Mouse (Mus musculus) cerebellum, adult 9-10 months (tissue): ENCODE measurements around the gene Nptxr.
A peak's percentile ranks its signal among the peaks of the same experiment; 100 is the strongest.

Experiments
- DNase-seq: peaks from one replicate; pipeline ENCODE4 v3.0.0; 2022

Gene Nptxr

DNA sequence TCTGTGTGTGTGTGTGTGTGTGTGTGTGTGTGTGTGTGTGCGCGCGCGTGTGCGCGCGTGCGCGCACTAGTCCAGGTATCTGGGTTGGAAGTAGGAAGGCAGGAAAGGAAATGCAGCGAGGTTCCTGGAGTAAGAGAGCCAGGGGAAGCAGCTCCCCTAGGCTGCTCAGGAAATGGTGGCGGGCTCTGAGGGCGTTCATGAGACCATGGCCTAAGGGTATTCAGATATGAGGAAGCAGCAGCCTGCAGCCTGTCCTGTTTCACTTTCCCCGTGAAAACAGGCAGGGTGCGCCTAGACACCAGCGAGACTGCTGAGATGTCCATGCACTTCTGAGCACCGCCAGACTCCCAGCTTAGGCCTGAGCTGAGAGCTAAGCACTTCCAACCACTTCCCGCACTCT is 52.8 kb downstream of the Nptxr start:
- DNase-seq, result no peak

- DNase-seq, result no peak
Observed at GRCm38 (mm10) chr15:79750266-79750665, 54.3 kb downstream of the Nptxr start.

DNA sequence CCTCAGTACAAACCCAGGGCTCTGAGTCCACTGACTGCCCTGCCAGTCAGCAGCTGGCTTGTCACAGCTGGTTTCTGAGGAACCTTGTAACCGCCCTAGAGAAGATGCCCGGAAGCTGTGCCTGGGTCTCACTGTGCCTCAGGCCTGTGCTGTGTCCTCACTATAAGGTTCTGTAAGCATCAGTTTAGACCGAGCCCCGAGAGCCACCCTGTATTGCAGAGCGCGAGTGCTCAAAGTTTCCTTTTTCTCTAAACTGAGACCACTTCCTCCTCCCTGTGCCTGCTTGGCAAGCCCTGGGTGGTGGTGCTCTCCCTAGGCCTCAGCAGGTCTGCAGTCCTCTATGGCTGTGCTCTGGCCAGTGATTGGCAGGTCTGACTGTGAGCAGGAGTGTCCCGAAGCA is 55.4 kb downstream of the Nptxr start:
- DNase-seq, result no peak

- DNase-seq, result no peak
Observed at GRCm38 (mm10) chr15:79747998-79748397, 56.6 kb downstream of the Nptxr start.

- no peak for DNase-seq
Observed at GRCm38 (mm10) chr15:79745883-79746282, 58.7 kb downstream of the Nptxr start.

GRCm38 (mm10) chr15:79745312-79745711 is 59.3 kb downstream of the Nptxr start:
- no peak for DNase-seq

GRCm38 (mm10) chr15:79744742-79745141 is 59.8 kb downstream of the Nptxr start:
- no peak for DNase-seq

DNA sequence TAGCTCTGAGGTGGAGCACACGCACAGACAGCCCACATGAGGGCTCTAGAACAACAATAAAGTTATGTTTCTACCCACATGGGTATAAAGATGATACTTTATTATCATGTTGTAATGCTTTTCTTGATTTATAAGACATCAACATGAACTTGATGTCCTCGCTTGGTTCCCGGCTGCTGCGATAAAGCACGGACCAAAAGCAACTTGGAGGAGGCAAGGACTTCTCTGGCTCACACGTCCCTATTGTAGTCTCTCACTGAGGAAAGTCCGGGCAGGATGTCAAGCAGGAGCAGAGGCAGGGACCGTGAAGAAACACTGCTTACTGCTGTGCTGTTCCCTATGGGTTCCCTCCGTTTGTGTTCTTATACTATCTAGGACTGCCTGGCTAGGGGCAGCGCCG is 60.6 kb downstream of the Nptxr start:
- DNase-seq, result no peak

DNA sequence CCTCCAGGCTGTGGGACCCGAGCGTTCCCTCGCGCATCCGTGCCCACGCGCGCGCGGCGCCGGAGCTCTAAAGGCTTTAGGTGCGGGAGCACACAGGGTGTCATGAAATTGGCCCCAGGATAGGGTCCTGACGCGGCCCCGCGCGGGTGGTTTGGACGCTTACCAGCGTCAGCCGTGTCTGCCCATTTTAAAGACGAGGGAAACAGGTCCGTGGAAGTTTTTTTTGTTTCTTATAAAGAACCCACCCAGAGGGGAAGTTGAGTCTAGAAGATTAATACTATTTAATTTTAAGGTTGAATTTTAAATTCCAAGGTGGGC is 61.9 kb downstream of the Nptxr start:
- DNase-seq, result no peak

DNA sequence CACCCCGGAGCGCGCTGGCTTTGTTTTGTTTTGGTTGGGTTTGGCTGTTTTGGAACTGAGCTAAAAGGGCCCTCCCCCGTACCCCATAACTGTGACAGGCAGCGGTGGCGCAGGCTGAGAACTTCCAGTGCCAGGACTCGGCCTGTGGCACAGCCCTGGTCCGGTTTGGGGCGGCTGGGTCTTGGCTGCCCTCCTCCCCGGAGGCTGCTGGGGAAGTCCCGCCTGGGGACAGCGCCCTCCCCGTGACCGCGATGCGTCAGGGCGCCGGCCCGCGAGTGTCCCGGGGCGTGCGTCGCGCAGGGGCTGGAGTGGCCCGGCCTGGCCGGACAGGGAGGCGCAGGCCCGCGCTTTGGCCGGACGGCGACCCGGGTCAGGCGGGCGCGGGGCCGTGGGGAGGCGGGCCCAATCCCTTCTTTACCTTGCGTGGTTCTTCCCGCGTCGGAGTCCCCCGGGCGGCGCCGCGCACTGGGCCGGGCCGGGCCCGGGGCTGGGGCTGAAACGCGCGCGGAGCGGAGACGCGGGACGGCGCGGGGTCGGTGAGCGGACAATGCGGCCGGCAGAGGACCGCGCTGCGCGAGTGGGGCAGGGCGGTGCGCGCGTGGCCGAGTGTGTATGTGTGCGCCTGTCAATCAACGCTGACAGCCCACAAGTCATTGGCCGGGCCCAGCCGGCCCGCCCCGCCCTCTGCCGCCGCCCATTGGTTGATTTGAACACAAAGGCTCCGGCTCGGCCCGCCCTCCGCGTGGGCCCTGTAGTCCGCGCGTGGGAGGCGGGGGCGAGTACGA is 62.5 kb downstream of the Nptxr start, which contains the start of gene Sun2:
Sun2 (minus strand) TSS at position 616 of the 785 bp plus-strand sequence.
- DNase-seq, result peak; percentile 94

DNA sequence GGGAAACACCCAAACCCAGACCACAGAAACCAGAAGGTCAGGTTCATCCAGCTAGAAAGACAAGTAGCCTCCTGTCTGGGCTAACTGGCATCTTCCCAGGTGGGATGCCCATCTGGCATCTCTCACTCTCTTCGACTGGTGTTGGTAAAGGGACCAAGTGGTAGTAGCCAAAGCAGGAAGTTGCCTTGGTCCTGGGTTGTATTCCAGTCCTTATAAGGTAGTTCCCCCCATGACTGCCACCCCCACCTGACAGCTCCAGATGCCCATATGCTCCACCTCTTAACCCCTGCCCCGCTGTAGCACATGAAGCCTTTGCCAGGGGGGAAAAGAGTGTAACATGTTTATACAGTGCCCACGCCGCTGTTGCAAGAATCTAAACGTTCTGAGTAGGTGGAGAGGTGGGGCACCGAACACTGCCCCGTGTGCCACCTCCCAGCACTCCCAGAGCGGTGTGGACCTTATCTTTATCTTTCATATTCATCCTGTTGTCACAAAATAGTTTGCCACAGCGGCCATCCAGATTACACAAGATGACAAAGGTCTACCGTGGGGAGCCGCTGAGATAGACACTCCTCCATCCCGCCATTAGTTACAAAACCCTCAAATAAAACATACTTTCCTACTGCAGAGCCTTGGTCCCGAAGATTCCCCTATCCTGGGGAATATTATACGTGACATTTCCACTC is 63.2 kb downstream of the Nptxr start:
- DNase-seq, result peak; percentile 71

- DNase-seq, result no peak
Observed at GRCm38 (mm10) chr15:79740739-79741138, 63.8 kb downstream of the Nptxr start.
